Mouse (Mus musculus) cerebellum, postnatal 14 days (tissue): Measurements from ENCODE around the gene H2al3.

Experiments
- DNase-seq, 2 experiments: peaks; one replicate each; pipeline ENCODE4 v3.0.0; 2021; ENCODE audit warnings: mixed read lengths in 2 of 2

H2al3 gene

DNA sequence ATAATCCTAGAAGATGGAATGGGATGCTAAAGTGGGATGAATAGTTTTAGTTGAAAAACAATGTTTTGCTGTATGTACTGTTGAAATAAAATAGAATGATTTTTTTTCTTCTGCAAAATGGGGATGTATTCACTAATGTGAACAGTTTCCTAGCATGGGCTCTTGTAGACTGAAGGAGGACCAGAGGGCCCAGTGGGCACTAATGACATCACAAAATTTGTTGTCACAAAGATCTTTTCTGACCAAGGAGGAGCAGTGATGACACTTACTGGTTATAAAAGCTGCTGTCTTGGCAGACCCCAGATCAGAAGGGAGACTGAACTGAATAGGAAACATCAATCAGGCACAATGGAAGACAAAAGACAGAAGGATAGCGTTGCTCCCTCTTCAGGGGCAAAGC, at the start of gene H2al3:
TSS of gene H2al3 (plus strand) at position 301 of the 400 bp plus-strand sequence.
- DNase-seq, result no peak

DNA sequence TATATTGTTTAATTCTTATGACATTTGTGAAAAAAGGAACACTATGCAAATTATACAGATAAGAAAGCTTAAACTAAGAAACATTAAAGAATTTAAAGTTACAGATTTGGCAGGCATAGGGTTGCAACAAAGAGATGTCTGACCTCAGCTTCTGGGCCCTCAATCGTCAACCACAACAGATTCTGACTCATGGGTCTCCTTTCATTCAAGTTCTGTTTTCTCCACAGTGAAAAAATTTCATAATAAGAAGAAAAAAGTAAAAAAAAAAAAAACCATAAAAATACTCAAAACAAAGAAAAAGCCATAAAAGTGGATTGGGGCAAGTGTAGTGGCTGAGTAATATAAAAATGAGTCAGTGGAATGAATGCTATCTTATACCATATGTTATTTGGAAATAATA, 39.4 kb upstream of the H2al3 start:
- no peak for DNase-seq

DNA sequence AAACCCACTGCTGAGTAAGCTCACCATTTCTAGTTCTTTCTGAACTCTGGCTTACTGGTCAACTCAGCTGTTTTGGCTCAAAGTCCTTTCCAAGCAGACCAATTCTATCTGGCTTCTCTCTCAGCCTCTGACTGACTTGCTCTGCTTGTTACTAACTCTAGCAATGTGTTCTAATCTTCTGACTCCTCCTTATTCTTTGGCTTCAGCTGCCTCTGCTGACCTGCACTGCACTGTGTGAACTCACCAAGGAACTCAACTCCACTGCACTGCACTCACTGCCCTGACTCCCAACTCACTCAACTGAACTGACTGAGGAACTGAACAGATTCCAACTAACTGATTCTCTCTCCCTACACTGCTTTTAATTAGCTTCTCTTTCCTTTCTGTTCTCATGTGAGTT, 37.0 kb upstream of the H2al3 start:
- no peak for DNase-seq

GRCm38 (mm10) chrX:9834779-9835178, 14.7 kb upstream of the H2al3 start:
- no peak for DNase-seq

DNA sequence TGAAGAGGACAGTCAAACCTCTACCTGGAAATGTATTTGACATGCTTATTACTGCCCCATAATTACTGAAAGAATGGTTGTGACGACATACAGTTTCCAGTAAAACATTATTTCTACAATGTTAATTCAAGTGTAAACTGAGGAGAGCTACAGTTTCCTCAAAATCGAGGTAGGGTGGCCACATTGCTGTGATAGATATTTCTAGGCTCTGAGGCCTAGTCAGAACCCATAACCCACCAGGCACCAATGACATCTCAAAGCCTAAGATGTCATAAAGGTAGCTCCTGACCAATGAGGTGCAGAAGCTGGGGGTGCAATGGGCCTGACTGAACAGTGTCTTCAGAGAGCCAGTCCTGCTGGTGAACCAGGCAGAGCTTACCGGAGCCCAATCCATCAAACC, 2.9 kb upstream of the H2al3 start, which contains the start of gene Hypm:
TSS of gene Hypm (plus strand) at position 301 of the 400 bp plus-strand sequence.
- DNase-seq, result no peak

- DNase-seq, result no peak
Measured at GRCm38 (mm10) chrX:9861859-9862258, 12.4 kb downstream of the H2al3 start.

- DNase-seq, result no peak
Measured at GRCm38 (mm10) chrX:9875519-9875918, 26.0 kb downstream of the H2al3 start.

- DNase-seq, result no peak
Measured at GRCm38 (mm10) chrX:9885322-9885721, 35.8 kb downstream of the H2al3 start, which contains the start of gene Sytl5. Gene Sytl5, plus strand, starts transcription at chrX:9885622.
